Mouse (Mus musculus) left cerebral cortex, adult 11 months (tissue): ENCODE measurements at regions not wholly inside any gene's neighbourhood (a gene's known extent, or its start where the extent isn't known, plus 50 kb on each side); places are given as distances from the start of the nearest gene placed in this dataset.

ENCODE experiments used
- DNase-seq: peaks from one replicate; pipeline ENCODE4 v3.0.0; 2022; ENCODE audit warnings: low spot score

DNA sequence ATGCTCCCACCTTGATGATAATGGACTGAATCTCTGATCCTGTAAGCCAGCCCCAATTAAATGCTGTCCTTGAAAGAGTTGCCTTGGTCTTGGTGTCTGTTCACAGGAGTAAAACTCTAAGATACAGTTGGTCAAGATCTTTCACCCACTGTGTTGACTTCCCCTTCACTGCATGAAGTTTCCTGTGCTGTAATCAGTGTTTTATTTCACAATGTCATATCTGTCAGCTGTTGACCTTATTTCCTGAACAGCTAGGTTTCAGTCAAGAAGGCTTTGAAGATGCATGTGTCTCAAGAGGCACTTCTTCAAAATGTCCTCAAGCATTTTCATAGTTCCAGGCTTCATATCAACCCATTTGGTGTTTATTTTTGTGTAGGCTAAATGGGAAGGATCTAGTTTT lies 597.3 kb upstream of the Fam92a start:
- no peak for DNase-seq

DNA sequence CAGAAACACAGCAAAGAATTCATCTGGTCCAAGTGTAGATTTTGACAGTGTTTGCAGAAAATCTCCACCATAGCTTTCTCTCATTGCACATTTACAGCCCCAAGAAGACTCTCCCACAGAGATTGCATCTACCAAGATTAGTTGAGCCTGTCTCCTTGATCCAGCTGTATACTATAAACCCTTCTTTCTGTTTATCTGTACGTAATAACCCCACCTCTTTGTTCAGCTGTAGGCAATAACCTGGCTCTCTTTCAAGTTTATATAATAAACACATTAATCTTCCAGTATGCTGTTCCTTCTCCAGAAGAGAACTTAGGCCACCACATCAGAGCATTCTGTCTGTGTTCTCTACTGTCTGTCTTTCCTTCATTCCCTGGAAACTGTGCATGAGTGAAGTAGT lies 594.9 kb upstream of the Fam92a start:
- DNase-seq, result no peak

DNA sequence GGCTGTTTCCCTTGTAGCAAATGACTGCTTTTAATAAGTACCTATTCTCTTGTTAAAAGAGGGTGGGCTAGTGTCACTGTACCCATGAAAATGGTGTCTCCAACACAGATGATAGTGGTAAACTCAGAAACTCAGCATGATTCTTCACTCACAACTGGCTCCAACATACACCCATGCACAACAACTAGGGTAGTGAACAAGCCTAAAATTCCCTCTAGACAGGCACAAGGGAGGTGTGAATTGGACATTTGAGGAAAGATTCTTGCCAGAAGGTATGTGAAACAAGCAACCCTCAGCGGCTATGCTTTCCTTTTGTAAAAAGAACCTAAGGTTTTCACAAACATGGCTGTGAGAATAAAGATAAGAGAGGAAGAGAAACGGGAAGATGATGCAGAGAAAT lies 579.0 kb upstream of the Fam92a start:
- no peak for DNase-seq

DNA sequence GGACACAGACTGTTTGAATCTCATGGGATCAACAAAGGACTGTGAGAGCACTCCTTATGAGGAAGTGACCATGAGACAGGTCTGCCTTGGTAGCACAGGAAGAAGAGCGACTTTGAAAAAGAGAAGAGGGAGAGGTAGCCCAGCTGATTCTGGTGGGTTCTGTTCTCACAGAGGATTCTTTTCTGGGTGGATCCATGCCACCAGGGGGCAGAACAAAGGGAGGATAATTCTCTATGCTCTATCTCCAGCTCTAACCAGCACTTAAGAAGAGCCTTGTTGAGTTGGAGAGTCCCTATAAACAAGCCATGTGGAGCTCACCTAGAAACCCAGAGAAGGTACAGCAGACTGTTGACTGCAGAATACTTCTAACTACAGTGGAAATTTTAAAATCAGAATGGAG lies 578.1 kb upstream of the Fam92a start:
- no peak for DNase-seq

DNA sequence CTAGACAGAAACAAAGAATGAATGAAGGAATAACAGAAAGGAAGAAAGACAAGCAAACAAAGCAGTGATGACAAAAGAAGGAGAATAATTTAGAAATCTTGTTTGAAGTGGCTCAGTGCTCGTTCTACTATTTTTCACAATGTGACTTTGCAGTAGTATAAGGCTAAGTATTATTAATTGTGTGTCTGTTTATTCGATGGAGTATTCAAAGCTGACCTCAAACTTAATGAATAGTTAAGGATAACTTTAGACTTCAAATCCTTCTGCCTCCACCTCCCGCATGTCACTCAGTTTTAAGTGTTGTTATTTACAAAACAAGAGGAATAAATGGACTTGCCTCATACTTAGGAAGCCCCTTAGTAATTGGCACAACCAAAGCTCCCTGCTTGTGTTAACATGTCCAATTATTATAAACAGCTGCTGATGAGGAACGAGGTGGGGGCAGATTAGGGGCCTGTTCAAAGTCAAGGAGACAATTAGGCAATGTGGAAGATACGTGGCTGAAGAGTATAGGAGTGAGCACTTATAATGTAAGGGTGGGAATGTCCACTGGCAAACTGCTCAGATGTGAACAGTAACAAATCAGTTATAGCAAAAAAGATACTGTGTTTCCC lies 572.0 kb upstream of the Fam92a start:
- no peak for DNase-seq

DNA sequence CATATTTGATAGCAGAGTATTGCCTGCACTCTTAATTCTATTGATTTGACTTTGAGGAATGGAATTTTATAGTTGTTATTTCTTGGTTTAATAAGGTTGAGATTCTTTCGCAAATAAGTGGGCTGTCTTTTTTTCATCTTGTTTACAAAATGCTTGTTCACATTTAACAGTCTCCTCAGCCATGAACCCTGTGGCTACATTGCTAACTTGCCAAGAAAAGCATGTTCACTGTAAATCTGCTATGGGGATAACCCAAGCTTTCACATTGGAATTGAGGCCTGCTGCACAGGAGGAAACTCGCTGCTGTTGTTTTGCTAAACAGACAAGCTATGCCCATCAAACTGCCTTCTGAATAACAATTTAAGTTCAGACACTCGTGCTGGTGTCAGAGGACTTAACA lies 564.6 kb upstream of the Fam92a start:
- no peak for DNase-seq

DNA sequence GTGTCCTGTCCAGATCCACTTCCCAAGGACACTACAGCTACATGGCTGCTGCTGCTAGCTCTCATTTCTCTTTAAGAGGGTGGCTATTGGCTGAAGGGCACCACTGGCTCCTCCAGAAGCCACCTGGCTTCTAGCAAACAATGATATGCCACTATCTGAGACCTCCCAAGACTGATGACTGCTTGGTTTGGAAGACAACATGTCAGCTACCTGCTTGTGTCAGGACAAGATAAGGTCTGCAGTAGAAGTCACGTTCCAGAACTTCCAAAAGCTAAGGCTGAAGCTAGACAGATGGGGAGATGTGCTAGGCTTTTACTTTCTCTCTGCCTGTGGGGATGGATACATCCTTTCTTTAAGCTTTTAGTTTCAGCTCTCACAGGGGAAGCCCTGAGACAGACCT lies 528.4 kb upstream of the Fam92a start:
- DNase-seq, result no peak

DNA sequence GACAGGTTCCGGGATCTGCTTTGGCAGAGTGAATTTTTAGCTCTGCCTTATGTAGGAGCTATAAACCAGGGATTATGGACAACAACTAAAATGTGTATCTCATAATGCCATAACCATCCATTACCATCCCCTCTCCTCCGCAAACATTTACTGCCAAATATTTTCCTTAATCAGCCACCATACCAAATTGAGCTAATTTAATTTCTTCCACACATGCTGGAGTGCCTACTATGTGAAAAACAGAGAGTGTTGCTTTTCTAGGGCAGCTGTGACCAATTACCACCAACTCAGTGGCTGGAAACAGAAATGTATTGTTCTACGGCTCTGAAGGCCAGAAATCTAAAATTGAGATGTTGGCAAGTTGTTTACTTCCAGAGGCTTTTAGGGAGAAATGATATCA lies 506.0 kb upstream of the Fam92a start:
- no peak for DNase-seq

DNA sequence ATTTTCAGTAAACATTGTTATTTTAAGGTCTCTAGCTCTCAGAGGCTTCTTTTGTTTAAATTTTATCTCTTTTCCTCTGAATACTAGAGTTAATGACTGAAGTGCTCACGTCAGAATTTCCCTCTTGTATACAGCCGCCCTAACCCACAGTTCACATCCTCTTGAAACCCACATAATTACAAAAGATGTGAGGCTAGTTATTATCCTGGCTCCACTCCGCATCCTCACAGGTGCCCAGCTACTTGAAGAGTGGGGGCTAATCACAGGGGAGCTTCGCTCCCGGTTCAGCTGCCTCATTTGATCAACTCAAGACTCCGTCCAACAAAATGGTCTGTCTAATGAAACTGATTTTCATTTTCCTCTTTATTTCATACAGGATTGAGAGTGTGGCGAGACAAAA lies 499.6 kb upstream of the Fam92a start:
- no peak for DNase-seq

DNA sequence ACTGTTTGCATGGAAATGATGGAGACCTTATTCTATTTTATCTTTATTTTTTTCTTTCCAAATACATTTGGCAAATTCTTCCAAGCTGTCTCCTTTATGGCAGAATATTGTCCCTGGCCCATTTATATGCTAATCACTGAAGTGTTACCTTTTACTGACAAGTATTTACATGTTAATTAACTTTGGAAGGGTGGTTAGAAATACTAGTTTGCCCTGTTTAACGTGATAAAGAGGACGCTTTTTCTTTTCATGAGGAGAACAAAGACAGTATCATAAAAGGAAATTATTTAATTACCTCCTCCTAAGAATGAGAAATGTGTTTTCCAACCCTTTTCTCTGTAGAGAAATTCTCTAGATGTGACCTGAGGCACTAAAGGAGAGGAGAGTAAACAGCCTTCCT lies 491.4 kb upstream of the Fam92a start:
- DNase-seq, result no peak

DNA sequence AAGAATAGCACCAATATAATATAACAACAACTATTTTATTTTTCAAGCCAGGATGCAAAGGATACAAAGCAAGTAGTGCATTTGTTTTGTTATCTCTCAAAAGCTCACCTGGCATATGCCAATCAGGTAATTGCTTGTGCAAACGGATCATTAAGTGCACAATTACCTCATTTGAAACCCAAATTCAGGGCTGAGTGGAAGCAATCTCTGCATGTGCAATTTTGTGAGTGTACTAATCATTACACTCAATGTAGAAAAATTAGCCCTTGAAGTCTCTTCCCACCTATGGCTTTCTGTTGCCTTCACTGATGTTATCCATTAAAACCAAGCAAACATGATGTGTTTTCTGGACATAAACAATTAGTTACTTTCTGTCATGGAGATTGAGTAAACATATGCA lies 490.9 kb upstream of the Fam92a start:
- no peak for DNase-seq

DNA sequence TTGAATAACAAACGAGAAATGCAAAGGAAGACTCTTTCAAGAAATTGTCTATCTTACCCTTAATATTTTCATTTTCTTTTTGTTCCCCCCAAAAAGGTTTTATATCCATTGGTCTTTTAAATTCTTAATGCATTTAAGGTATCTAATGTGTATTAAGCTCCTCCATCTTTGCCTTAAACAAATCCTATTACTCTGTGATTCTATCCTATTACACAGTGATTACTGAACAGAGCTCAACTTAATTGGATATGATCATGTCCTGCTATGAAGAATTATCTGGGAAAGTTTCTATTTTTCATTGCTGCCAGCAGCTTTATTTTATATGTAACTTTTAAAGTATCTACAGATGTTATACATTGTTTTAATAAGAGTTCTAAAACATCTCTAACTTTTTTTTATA lies 487.3 kb upstream of the Fam92a start:
- no peak for DNase-seq

DNA sequence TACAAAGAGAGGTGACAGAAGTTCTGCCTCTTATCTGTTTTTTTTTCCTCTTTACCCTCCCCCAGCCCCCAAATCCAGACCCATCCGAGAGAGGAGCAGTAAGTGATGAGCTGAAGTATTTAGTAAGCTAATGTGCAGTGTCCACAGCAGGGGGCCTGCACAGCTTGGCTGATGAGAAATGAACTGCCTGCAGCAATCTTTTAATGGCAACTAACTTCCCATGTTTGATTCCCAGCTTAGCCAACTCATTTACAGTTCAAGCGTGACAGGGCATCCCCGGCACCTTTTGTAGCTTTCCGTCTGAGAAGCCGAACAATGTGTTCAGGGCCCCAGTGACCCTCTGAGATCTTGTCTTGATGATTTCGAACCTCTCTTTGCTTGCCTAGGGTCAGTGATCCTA lies 486.8 kb upstream of the Fam92a start:
- no peak for DNase-seq

DNA sequence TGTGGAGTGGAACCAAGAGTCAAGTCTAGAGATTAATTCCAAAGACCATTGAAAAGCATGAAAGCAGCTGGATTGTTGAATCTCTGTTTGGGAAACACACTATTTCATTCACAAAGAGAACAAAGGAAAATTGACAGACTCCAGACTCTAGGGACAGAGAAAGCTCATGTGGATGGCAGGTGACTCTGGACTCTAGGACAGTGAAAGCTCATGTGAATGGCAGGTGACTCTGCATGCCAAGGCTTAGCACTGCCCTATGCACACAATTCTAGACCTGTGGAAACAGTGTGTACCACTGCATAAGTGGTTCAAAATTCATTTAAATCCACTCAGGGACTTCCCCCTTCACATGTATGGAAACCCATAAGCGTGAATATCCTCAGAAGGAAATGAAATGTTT lies 486.0 kb upstream of the Fam92a start:
- no peak for DNase-seq

DNA sequence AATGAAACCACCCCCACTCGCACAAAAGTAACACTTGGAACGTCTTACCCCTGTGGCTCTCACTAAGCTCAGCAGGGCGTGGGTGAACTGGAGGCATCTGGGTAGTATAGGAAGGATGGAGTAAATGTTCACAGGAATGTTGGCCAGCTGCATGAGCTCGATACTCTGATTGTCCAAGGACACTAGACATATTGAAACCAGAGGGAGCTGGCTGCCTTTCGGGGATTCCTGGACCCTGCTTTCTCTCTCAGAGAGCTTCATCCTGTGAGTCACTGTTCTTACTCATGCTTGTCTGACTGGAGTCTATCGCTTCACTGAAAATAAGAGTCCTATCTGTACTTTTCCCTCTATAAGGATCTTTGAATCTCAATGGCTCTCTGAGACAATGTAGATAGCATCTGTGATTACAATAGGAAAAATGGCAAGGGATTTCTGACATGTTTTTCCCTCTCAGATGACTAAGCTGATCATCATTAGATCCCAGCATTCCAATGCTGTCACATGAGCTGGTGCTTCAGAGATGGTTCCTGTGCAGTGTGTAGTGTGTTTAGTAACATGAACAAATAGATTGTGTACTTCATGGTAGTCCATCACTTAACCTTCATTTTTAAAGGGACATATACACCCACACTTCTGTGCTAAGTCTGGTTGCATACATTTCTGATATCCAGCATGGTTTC lies 485.2 kb upstream of the Fam92a start:
- no peak for DNase-seq

DNA sequence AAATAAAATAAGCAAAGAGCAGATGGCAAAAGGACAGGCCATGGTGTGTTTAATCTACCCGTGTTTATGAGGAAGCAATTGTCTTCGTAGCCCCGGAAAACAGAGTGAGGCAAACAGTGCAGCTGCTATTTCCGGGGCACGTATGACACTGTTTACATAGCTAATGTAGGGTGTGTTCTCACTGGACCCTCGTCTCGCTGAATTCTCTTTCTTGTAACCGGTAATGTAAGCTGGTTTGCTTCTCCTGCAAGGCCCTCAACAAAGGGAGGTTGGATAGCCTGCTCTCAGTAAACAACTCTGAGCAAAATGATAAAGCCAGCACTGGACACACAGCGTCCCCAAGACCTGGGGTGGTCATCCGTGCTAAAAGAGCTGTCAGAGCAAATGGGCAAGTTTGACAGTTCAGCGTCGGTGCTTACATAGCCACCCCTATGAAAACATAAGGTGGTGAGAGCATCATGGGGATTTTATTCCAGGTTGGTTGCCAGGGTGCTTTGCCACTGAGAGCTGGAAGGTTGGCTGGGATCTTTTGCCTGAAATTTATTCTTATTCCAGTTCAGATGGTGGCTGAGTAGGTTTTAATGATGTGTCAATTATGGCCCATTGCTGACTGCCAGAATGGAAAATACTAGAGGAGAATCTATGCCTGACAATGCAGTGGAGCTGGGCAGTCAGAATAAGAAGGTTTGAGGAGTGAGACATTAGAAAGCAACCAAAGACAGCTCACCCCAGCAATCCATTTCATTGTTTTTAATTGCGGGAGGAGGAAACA lies 483.8 kb upstream of the Fam92a start:
- DNase-seq, result no peak

DNA sequence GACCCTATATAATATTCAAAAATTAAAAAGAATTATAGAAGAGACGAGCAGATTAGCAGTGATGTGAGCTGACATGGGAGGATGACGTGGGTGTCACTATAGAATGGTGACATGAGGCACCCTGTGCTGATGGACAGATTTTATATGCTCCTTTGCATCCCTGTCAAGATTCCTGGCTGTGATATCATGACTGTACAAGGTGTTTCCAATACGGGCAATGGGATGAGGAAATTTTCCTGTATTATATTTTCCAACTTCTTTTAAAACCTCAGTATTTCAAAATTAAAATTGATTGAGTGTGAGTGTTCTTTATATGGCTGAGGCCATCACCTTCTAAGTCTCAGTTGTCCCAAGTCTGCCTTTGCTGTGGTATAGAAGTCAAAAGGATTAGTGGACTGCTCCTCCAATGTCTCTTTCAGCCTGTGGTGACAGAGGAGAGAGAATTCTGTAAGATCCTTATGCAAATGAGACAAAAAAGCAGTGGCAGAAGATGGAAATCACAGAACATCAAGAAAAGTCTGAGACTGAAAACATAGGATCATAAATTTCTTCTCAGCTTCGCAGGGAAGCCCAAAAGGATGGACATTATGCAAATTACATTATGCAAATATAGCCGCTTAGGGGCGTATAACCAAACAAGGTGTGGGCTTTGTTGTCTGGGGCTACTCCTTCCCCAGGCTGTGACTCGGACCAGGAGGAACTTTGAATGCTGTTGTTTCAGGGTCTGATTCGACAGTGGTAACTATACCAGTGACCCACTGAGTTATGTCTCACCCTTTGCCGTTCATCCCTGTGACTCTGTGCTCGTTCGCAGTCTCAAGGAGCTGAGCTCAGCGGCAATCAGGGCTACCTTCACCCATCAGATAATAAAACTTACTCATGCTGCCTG lies 483.0 kb upstream of the Fam92a start:
- no peak for DNase-seq

DNA sequence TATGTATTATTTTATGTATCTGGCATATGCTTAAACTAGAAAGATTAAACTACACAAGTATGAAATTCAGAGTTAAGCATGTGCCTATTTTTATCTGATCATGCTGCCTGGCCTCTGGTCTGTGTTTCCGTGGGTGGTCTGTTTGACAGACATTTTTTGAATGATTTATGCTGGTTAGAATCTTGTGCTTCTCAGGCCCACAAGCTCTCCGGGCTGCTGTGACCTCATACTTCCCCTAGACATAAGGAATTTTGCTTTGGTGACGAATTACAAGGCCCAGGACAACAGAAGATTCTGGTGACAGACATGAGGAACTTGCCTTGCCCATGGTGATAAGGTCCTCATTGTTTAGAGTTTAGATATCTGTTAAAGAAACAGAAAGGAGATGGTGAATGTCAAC lies 475.9 kb upstream of the Fam92a start:
- no peak for DNase-seq

DNA sequence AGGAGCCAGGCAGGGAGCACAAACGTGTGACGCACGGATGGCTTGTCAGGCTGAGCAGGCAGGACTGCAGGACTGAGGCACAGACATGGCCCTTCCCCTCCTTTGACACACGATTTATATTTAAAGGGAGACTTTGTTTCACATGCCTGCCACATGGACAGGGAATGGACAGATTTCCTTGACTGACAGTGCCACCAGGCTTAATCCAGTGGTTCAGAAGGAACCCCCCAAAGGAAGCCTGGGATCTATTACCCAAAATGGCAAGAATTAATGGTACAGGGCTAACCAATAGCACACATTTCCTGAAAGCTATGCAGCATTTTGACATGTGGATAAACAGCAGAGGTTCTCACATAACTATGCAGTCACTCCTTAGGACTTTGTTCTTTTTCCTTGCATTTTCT lies 470.7 kb upstream of the Fam92a start:
- DNase-seq, result no peak

DNA sequence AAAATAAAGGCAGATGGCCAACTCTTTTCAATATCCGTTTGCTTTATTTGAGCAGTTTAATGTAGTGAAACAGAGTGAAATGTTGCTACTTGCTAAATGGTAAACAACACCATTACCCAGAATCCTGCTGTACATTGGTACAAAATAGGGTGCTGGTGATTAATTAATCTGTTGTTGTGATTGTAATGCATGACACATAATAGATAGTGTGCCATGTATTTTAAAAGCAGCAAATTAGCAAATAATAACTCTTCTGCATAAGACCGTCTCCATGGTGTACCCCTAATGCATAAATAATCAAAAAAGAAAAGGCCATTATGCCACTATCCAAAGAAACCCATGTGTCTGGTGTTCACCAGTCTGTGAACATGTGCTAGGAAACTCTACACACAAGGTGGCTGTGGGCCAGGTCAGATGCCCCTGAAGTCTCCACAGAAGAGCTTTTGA lies 457.6 kb upstream of the Fam92a start:
- DNase-seq, result no peak

DNA sequence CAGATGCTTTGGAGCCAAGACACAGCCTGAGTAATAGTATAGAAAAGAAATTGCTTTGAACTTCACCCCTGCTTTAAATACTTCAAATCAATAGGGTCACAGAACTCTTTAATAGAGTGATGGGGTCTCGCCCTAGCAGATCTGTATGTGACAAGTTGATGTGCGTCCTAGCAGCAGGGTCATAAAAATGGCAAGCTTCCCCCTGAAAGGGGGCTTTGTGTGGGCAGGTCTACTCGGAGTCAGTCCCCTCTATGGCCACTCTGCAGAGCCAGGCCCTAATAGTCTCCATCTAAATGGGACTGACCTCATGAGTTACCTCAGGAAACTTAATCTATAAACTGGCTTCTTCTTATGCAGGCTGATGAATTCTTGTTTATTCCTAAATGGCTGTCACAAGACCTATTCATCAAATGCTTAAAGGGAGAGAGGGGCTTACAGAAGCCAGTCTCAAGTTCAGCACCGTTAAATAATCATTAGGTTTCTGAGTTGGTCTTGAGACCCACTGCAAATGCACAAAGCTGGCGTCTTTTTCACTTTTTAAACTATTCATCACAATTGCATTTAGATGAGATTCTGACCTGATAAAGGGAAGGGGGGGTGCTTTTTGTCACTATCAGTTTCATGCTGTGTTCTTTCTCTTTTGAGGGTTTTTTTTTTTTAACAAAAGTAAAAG lies 457.0 kb upstream of the Fam92a start:
- no peak for DNase-seq
